Mouse (Mus musculus) heart, embryonic 14.5 days (tissue): ENCODE measurements around the gene Eif2a. TPM values are rescaled to one million over a fixed set of nuclear protein-coding genes. Genes with fewer than 3 reads are reported as not detected.

Experiments
- ATAC-seq: fragments of 200-750 bp; cut with Nextera tagmentation; 2 replicates; pipeline ENCODE4 v1.8.0; 2017; ENCODE audit warnings: low read depth, moderate TSS enrichment; ENCODE audit not compliant: insufficient number of reproducible peaks, insufficient read depth, low FRiP score
- H3K27ac ChIP-seq, 2 experiments: fragments of 200-500 bp in 1 of 2; fragments of 300-500 bp in 1 of 2; sonication (generic) in 1 of 2; replicated peaks in 1 of 2; 2 replicates each; pipeline ENCODE4 v1.5.1; 2012 to 2014; ENCODE audit warnings: low read depth in 2 of 2, low read length in 2 of 2, control low read depth in 1 of 2, mild to moderate bottlenecking in 1 of 2, mixed read lengths in 1 of 2; ENCODE audit not compliant: control insufficient read depth in 1 of 2, insufficient read depth in 1 of 2
- H3K27me3 ChIP-seq: fragments of 300-500 bp; sonication (generic); 2 replicates; pipeline ENCODE4 v1.6.1; 2014; ENCODE audit warnings: mild to moderate bottlenecking, low read length, control low read depth; ENCODE audit not compliant: control insufficient read depth, insufficient read depth
- H3K36me3 ChIP-seq: fragments of 300-500 bp; sonication (generic); 2 replicates; pipeline ENCODE4 v1.6.1; 2014; ENCODE audit warnings: mild to moderate bottlenecking, control low read depth, low read length, mixed read lengths; ENCODE audit not compliant: control insufficient read depth, insufficient read depth
- H3K4me1 ChIP-seq, 2 experiments: fragments of 200-500 bp in 1 of 2; fragments of 300-500 bp in 1 of 2; sonication (generic) in 1 of 2; 2 replicates each; pipeline ENCODE4 v1.6.1; 2012 to 2014; ENCODE audit warnings: low read length in 2 of 2, control low read depth in 1 of 2, mixed read lengths in 1 of 2; ENCODE audit not compliant: control insufficient read depth in 2 of 2, insufficient read depth in 2 of 2
- H3K4me2 ChIP-seq: fragments of 300-500 bp; sonication (generic); 2 replicates; pipeline ENCODE4 v1.6.1; 2014; ENCODE audit warnings: mild to moderate bottlenecking, low read length
- H3K4me3 ChIP-seq, 2 experiments: fragments of 200-500 bp in 1 of 2; fragments of 300-500 bp in 1 of 2; sonication (generic) in 1 of 2; 2 replicates each; pipeline ENCODE4 v1.5.1; 2012 to 2014; ENCODE audit warnings: low read length in 2 of 2, mild to moderate bottlenecking in 2 of 2, control low read depth in 1 of 2, low read depth in 1 of 2, moderate library complexity in 1 of 2; ENCODE audit not compliant: control insufficient read depth in 1 of 2, insufficient read depth in 1 of 2
- H3K9ac ChIP-seq: fragments of 300-500 bp; sonication (generic); 2 replicates; pipeline ENCODE4 v1.6.1; 2014; ENCODE audit warnings: mild to moderate bottlenecking, low read length
- H3K9me3 ChIP-seq: fragments of 300-500 bp; sonication (generic); 2 replicates; pipeline ENCODE4 v1.6.1; 2016; ENCODE audit warnings: low read length, control low read depth; ENCODE audit not compliant: control insufficient read depth
- WGBS: fragments of 180-500 bp; shearing (Covaris S2); extraction: QIAGEN DNeasy Blood & Tissue Kit; methylation state at CpG from one replicate; pipeline ENCODE4 v1.1.7; 2014; 5-methylcytosine and 5-hydroxymethylcytosine counted together
- polyA plus RNA-seq: library from polyadenylated mRNA; unstranded; fragments of >200 nt; fragmentation: Nextera tagmentation; extraction: Ambion mirVana; gene quantifications from 2 replicates; pipeline ENCODE4 v1.2.1, GENCODE M21; 2014

Gene Eif2a
- polyA plus RNA-seq, 1 experiment from 2014 or later = 40.7 TPM

- Histone ChIP-seq H3K27ac (no peak overlapping the region), H3K9ac (no peak overlapping the region), H3K4me1 (peaks cover 6 to 19% of the 10 kb centered on the region in 2 experiments; a peak in 3 of 4 replicates), H3K4me3 (no peak overlapping the region), H3K4me2 (no peak overlapping the region), H3K36me3 (peaks cover 36% of the 10 kb centered on the region), H3K9me3 (no peaks in the 10 kb centered on the region), H3K27me3 (no peaks in the 10 kb centered on the region)
- 86% methylated on average over 2 of the region's 2 CpGs for WGBS
- no peak for ATAC-seq
These were observed 4.3 kb upstream of the Eif2a start for GRCm38 (mm10) chr3:58521361-58521760.

GRCm38 (mm10) chr3:58523386-58523785 lies 2.2 kb upstream of the Eif2a start:
- Histone ChIP-seq H3K9me3 (no peaks in the 10 kb centered on the region), H3K36me3 (peaks cover 36% of the 10 kb centered on the region), H3K4me2 (no peak overlapping the region), H3K27ac (no peak overlapping the region), H3K4me3 (peak overlapping the region in 1 of 2 experiments; percentile 96; a peak in 1 of 4 replicates), H3K4me1 (peaks cover 6 to 23% of the 10 kb centered on the region in 2 experiments; a peak in 3 of 4 replicates), H3K27me3 (no peaks in the 10 kb centered on the region), H3K9ac (no peak overlapping the region)
- 96% methylated on average over 3 of the region's 3 CpGs for WGBS
- no peak for ATAC-seq

GRCm38 (mm10) chr3:58524246-58524645 lies 1.4 kb upstream of the Eif2a start:
- H3K9ac ChIP-seq = peak overlapping the region; percentile 94
- no peaks in the 10 kb centered on the region for H3K9me3 ChIP-seq
- peak overlapping the region; percentile 82 for H3K4me2 ChIP-seq
- no peaks in the 10 kb centered on the region for H3K27me3 ChIP-seq
- ATAC-seq = no peak
- H3K36me3 ChIP-seq = peaks cover 36% of the 10 kb centered on the region
- H3K4me1 ChIP-seq = peaks cover 3 to 17% of the 10 kb centered on the region in 2 experiments; a peak in 3 of 4 replicates
- H3K4me3 ChIP-seq = peak overlapping the region in 1 of 2 experiments; percentile 96; a peak in 2 of 4 replicates
- H3K27ac ChIP-seq = no peak overlapping the region
- 53% methylated on average over 4 of the region's 4 CpGs for WGBS

GRCm38 (mm10) chr3:58525166-58525565 lies 455 bp upstream of the Eif2a start:
- H3K36me3 ChIP-seq = peaks cover 33% of the 10 kb centered on the region
- H3K27me3 ChIP-seq = no peaks in the 10 kb centered on the region
- H3K4me2 ChIP-seq = peak overlapping the region; percentile 82
- H3K9me3 ChIP-seq = no peaks in the 10 kb centered on the region
- peak; percentile 43 for ATAC-seq
- H3K4me3 ChIP-seq = peak overlapping the region; percentile 86 to 96
- peaks cover 0 to 14% of the 10 kb centered on the region in 2 experiments; a peak in 1 of 4 replicates for H3K4me1 ChIP-seq
- peak overlapping the region; percentile 94 for H3K9ac ChIP-seq
- under 1% methylated on average over 40 of the region's 40 CpGs for WGBS
- H3K27ac ChIP-seq = peak overlapping the region; percentile 83 to 93

- Histone ChIP-seq H3K27me3 (no peaks in the 10 kb centered on the region), H3K4me1 (peaks cover 0 to 14% of the 10 kb centered on the region in 2 experiments; a peak in 1 of 4 replicates), H3K4me3 (peak overlapping the region; percentile 86 to 96; a peak in 3 of 4 replicates), H3K9me3 (no peaks in the 10 kb centered on the region), H3K27ac (peak overlapping the region in 1 of 2 experiments; percentile 93; a peak in 2 of 4 replicates), H3K4me2 (peak overlapping the region; percentile 70), H3K36me3 (peaks cover 29% of the 10 kb centered on the region), H3K9ac (peak overlapping the region; percentile 94)
- ATAC-seq = no peak
- 6% methylated on average over 4 of the region's 4 CpGs for WGBS
These were observed 752 bp downstream of the Eif2a start for GRCm38 (mm10) chr3:58526408-58526737.

- Histone ChIP-seq H3K9ac (no peak overlapping the region), H3K36me3 (peaks cover 61% of the 10 kb centered on the region), H3K27ac (no peak overlapping the region), H3K9me3 (no peaks in the 10 kb centered on the region), H3K4me3 (no peak overlapping the region), H3K4me2 (no peak overlapping the region), H3K4me1 (no peaks in the 10 kb centered on the region), H3K27me3 (no peaks in the 10 kb centered on the region)
- ATAC-seq = no peak
- WGBS = 94% methylated on average over 3 of the region's 3 CpGs
These were observed 11.0 kb downstream of the Eif2a start for GRCm38 (mm10) chr3:58536573-58536972.

GRCm38 (mm10) chr3:58552001-58552811 lies 26.6 kb downstream of the Eif2a start:
- ATAC-seq = no peak
- H3K4me3 ChIP-seq = no peak overlapping the region
- no peak overlapping the region for H3K4me2 ChIP-seq
- no peaks in the 10 kb centered on the region for H3K27me3 ChIP-seq
- 61% methylated on average over 1 of the region's 1 CpGs for WGBS
- H3K36me3 ChIP-seq = peaks cover 87% of the 10 kb centered on the region
- H3K9ac ChIP-seq = no peak overlapping the region
- H3K27ac ChIP-seq = no peak overlapping the region
- H3K9me3 ChIP-seq = no peaks in the 10 kb centered on the region
- no peaks in the 10 kb centered on the region for H3K4me1 ChIP-seq
